Mouse (Mus musculus): ENCODE results near the gene Ckb.

Ckb gene

GRCm38 (mm10) chr12:111672176-111672575 is at the start of gene Ckb:
TSS of gene Ckb (minus strand) at chr12:111672338.
- peak; percentile 93 for DNase-seq

GRCm38 (mm10) chr12:111720222-111720621 is 48.1 kb upstream of the Ckb start:
- DNase-seq = no peak

GRCm38 (mm10) chr12:111718656-111719055 is 46.5 kb upstream of the Ckb start:
- DNase-seq = peak; percentile 66

GRCm38 (mm10) chr12:111716505-111716904 is 44.4 kb upstream of the Ckb start:
- DNase-seq = no peak

- peak; percentile 11 for DNase-seq
These were observed 41.7 kb upstream of the Ckb start for GRCm38 (mm10) chr12:111713880-111714279.

GRCm38 (mm10) chr12:111713004-111713651 is 41.0 kb upstream of the Ckb start, which contains the start of the genes Bag5 and Apopt1:
TSS of gene Bag5 (minus strand) at chr12:111713257.
TSS of gene Apopt1 (plus strand) at chr12:111713261.
- DNase-seq = peak; percentile 88

- DNase-seq = no peak
These were observed 40.3 kb upstream of the Ckb start for GRCm38 (mm10) chr12:111712476-111712875.

- no peak for DNase-seq
These were observed 38.0 kb upstream of the Ckb start for GRCm38 (mm10) chr12:111710091-111710490.

- DNase-seq = no peak
These were observed 36.0 kb upstream of the Ckb start for GRCm38 (mm10) chr12:111708181-111708580.

- no peak for DNase-seq
These were observed 33.2 kb upstream of the Ckb start for GRCm38 (mm10) chr12:111705186-111705973.

- no peak for DNase-seq
These were observed 32.5 kb upstream of the Ckb start for GRCm38 (mm10) chr12:111704609-111705008.

- no peak for DNase-seq
These were observed 31.2 kb upstream of the Ckb start for GRCm38 (mm10) chr12:111703301-111703700.

GRCm38 (mm10) chr12:111700920-111701458 is 28.9 kb upstream of the Ckb start:
- no peak for DNase-seq

GRCm38 (mm10) chr12:111699542-111699941 is 27.4 kb upstream of the Ckb start:
- DNase-seq = no peak

- DNase-seq = peak; percentile 74
These were observed 26.3 kb upstream of the Ckb start for GRCm38 (mm10) chr12:111698346-111698913.

GRCm38 (mm10) chr12:111697708-111698107 is 25.6 kb upstream of the Ckb start:
- DNase-seq = no peak

- peak; percentile 88 for DNase-seq
These were observed 24.1 kb upstream of the Ckb start for GRCm38 (mm10) chr12:111696239-111696638.

GRCm38 (mm10) chr12:111694880-111695804 is 23.0 kb upstream of the Ckb start:
- DNase-seq = no peak

- DNase-seq = no peak
These were observed 22.2 kb upstream of the Ckb start for GRCm38 (mm10) chr12:111694271-111694781.

- DNase-seq = peak; percentile 49
These were observed 21.5 kb upstream of the Ckb start for GRCm38 (mm10) chr12:111693341-111694270.

GRCm38 (mm10) chr12:111692899-111693298 is 20.8 kb upstream of the Ckb start:
- no peak for DNase-seq

All from cerebellum, adult 8-10 months (tissue).